Mouse (Mus musculus): Measurements from ENCODE around the gene Cygb.
"Not testable (repeated sequence)": the region's sequence is repeated elsewhere in the genome, so short reads cannot be mapped to it uniquely, and the experiment has no call there.

GRCm38 (mm10) chr11:116667012-116667411, 12.9 kb upstream of the Cygb start:
- TF ChIP-seq CTCF, EP300 (IDR thresholded peaks at IDR 0.05; ENCODE audit: low read depth): not testable (repeated sequence)
